Mouse (Mus musculus): ENCODE data around the gene Bag6. TPM values are rescaled to one million over a fixed set of nuclear protein-coding genes. Genes with fewer than 3 reads are reported as not detected.
A peak's percentile ranks its signal among the peaks of the same experiment; 100 is the strongest.

The Bag6 gene
- 160 and 182 TPM in 2 replicates for total RNA-seq (2014; fragmentation: Nextera tagmentation)
- total RNA-seq (2017): 60.7 and 69.5 TPM in 2 replicates
- 686 and 799 TPM in 2 replicates for polyA plus RNA-seq (2012)

- peak within 1 kb of the TSS; percentile 99 for H3K4me3 ChIP-seq (ENCODE audit: low read depth, low read length)
- DNase-seq (ENCODE audit: low spot score) (peak; percentile 89), ATAC-seq (ENCODE audit: extremely low read depth, insufficient number of reproducible peaks, low FRiP score, poor library complexity, severe bottlenecking) (peak; percentile 74)
- no peaks in the 10 kb centered on the region for H3K9me3 ChIP-seq (replicated peaks)
- H3K36me3 ChIP-seq (replicated peaks): peaks cover 57% of the 10 kb centered on the region
- H3K27me3 ChIP-seq (ENCODE audit: insufficient read depth, low read length): no peaks in the 10 kb centered on the region
- no peak for TF ChIP-seq GATA2 (IDR thresholded peaks at IDR 0.05; ENCODE audit: borderline replicate concordance, low read depth, low read length)
- TF ChIP-seq POLR2AphosphoS5 (IDR thresholded peaks at IDR 0.05; ENCODE audit: insufficient replicate concordance, low read depth, low read length): no peak
- H3K4me1 ChIP-seq (ENCODE audit: insufficient read depth, low read depth, low read length): peaks cover 43% of the 10 kb centered on the region
These were observed at the start of gene Bag6 for GRCm38 (mm10) chr17:35134801-35135590. Gene Bag6 (plus strand): TSS chr17:35135178.

- peaks cover 3% of the 10 kb centered on the region for H3K36me3 ChIP-seq (replicated peaks)
- ATAC-seq (ENCODE audit: extremely low read depth, insufficient number of reproducible peaks, low FRiP score, poor library complexity, severe bottlenecking) (peak; percentile 38; the same call in 1 of the 2 replicates), DNase-seq (ENCODE audit: low spot score) (no peak)
- H3K4me1 ChIP-seq (ENCODE audit: insufficient read depth, low read depth, low read length): peaks cover 64% of the 10 kb centered on the region
- no peaks in the 10 kb centered on the region for H3K9me3 ChIP-seq (replicated peaks)
- H3K27me3 ChIP-seq (ENCODE audit: insufficient read depth, low read length): no peaks in the 10 kb centered on the region
- TF ChIP-seq GATA2 (IDR thresholded peaks at IDR 0.05; ENCODE audit: borderline replicate concordance, low read depth, low read length) (no peak), CTCF (IDR thresholded peaks at IDR 0.05; ENCODE audit: low read depth, low read length) (no peak), GATA1 (IDR thresholded peaks at IDR 0.05; ENCODE audit: borderline replicate concordance, low read length) (no peak), TAL1 (conservative IDR thresholded peaks at IDR 0.05; ENCODE audit: low read depth, low read length) (no peak), POLR2AphosphoS5 (IDR thresholded peaks at IDR 0.05; ENCODE audit: insufficient replicate concordance, low read depth, low read length) (no peak)
- no peak within 1 kb of the TSS for H3K4me3 ChIP-seq (ENCODE audit: low read depth, low read length)
These were observed 49.6 kb upstream of the Bag6 start, which contains the start of gene Ly6g6f for GRCm38 (mm10) chr17:35085208-35085865. Gene Ly6g6f (minus strand): TSS chr17:35085610.

GRCm38 (mm10) chr17:35088151-35088550 lies 46.8 kb upstream of the Bag6 start:
- DNase-seq (ENCODE audit: low spot score) (no peak), ATAC-seq (ENCODE audit: extremely low read depth, insufficient number of reproducible peaks, low FRiP score, poor library complexity, severe bottlenecking) (no peak)
- H3K9me3 ChIP-seq (replicated peaks): no peaks in the 10 kb centered on the region
- H3K4me3 ChIP-seq (ENCODE audit: low read depth, low read length): no peak overlapping the region
- no peaks in the 10 kb centered on the region for H3K27me3 ChIP-seq (ENCODE audit: insufficient read depth, low read length)
- peaks cover 31% of the 10 kb centered on the region for H3K36me3 ChIP-seq (replicated peaks)
- TF ChIP-seq GATA2 (IDR thresholded peaks at IDR 0.05; ENCODE audit: borderline replicate concordance, low read depth, low read length) (no peak), POLR2AphosphoS5 (IDR thresholded peaks at IDR 0.05; ENCODE audit: insufficient replicate concordance, low read depth, low read length) (no peak), TAL1 (conservative IDR thresholded peaks at IDR 0.05; ENCODE audit: low read depth, low read length) (no peak), CTCF (IDR thresholded peaks at IDR 0.05; ENCODE audit: low read depth, low read length) (no peak), GATA1 (IDR thresholded peaks at IDR 0.05; ENCODE audit: borderline replicate concordance, low read length) (no peak)
- H3K4me1 ChIP-seq (ENCODE audit: insufficient read depth, low read depth, low read length): peaks cover 66% of the 10 kb centered on the region

GRCm38 (mm10) chr17:35088825-35089644 lies 45.9 kb upstream of the Bag6 start, which contains the start of gene Abhd16a:
Gene Abhd16a (plus strand): TSS chr17:35089263.
- no peak for TF ChIP-seq POLR2AphosphoS5 (IDR thresholded peaks at IDR 0.05; ENCODE audit: insufficient replicate concordance, low read depth, low read length)
- no peak for TF ChIP-seq TAL1 (conservative IDR thresholded peaks at IDR 0.05; ENCODE audit: low read depth, low read length)
- no peak for TF ChIP-seq GATA2 (IDR thresholded peaks at IDR 0.05; ENCODE audit: borderline replicate concordance, low read depth, low read length)
- no peak for TF ChIP-seq CTCF (IDR thresholded peaks at IDR 0.05; ENCODE audit: low read depth, low read length)
- TF ChIP-seq GATA1 (IDR thresholded peaks at IDR 0.05; ENCODE audit: borderline replicate concordance, low read length): no peak
- peaks cover 64% of the 10 kb centered on the region for H3K4me1 ChIP-seq (ENCODE audit: insufficient read depth, low read depth, low read length)
- ATAC-seq (ENCODE audit: extremely low read depth, insufficient number of reproducible peaks, low FRiP score, poor library complexity, severe bottlenecking) (peak; percentile 77), DNase-seq (ENCODE audit: low spot score) (peak; percentile 82)
- H3K9me3 ChIP-seq (replicated peaks): no peaks in the 10 kb centered on the region
- peak within 1 kb of the TSS; percentile 81 for H3K4me3 ChIP-seq (ENCODE audit: low read depth, low read length)
- peaks cover 40% of the 10 kb centered on the region for H3K36me3 ChIP-seq (replicated peaks)
- no peaks in the 10 kb centered on the region for H3K27me3 ChIP-seq (ENCODE audit: insufficient read depth, low read length)

DNA sequence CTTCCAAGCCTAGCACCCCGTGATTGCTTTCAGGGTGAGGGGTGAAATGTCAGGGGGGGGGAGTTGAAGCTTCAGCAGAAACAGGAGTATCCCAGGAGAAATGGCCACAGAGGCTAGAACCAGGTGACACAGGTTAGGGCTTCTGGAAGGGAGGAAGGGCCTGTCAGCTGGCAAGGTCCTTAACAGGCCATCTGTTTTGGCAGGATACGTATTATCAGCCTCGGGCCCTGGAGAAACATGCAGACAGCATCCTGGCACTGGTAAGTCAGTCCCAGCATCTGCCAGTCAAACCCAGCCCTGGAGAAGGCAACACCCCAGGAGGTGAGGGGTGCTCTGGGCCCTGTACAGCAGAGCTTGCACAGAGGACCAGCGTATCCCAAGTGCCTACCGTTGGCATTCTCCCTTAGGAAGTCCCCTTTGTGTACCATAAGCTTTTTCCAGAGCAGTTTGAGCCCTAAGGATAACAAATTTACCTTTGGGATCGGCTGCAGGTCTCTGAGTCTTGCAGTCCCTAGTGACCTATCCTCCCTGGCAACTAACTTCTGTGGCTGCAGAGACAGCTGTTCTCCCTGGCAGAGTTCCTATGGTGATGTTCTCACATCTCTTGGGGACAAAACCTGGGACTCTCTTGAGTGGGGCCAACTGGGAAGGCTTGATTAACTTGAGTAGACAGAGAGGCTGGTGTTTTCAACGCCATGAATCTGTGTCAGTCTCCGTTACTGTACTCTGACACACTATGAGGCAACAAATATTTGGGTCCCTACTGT lies 44.6 kb upstream of the Bag6 start:
- peaks cover 61% of the 10 kb centered on the region for H3K4me1 ChIP-seq (ENCODE audit: insufficient read depth, low read depth, low read length)
- DNase-seq (ENCODE audit: low spot score) (no peak), ATAC-seq (ENCODE audit: extremely low read depth, insufficient number of reproducible peaks, low FRiP score, poor library complexity, severe bottlenecking) (no peak)
- no peaks in the 10 kb centered on the region for H3K9me3 ChIP-seq (replicated peaks)
- H3K27me3 ChIP-seq (ENCODE audit: insufficient read depth, low read length): no peaks in the 10 kb centered on the region
- peak overlapping the region; percentile 81 for H3K4me3 ChIP-seq (ENCODE audit: low read depth, low read length)
- TF ChIP-seq POLR2AphosphoS5 (IDR thresholded peaks at IDR 0.05; ENCODE audit: insufficient replicate concordance, low read depth, low read length) (no peak), TAL1 (conservative IDR thresholded peaks at IDR 0.05; ENCODE audit: low read depth, low read length) (no peak), GATA2 (IDR thresholded peaks at IDR 0.05; ENCODE audit: borderline replicate concordance, low read depth, low read length) (no peak), GATA1 (IDR thresholded peaks at IDR 0.05; ENCODE audit: borderline replicate concordance, low read length) (no peak), CTCF (IDR thresholded peaks at IDR 0.05; ENCODE audit: low read depth, low read length) (no peak)
- H3K36me3 ChIP-seq (replicated peaks): peaks cover 53% of the 10 kb centered on the region

Data from G1E (cell line).